ENCODE assay signal across 35 mouse cellular contexts in genomic region chr4:70109011-70109410, GRCm38 (mm10).
"Had no signal": no experiment of that assay in that cellular context is flagged by ENCODE, and none has a peak within 500 bp of the region (broad histone marks: within the 10 kb centered on the region; RNA-seq: fewer than 3 reads in every experiment).

No protein-coding gene starts in this region.

- H3K4me1 ChIP-seq: heart, embryonic 10.5 days; heart, embryonic 12.5 days; heart, embryonic 13.5 days; heart, embryonic 15.5 days; hindbrain, embryonic 10.5 days; hindbrain, embryonic 12.5 days; hindbrain, embryonic 13.5 days; hindbrain, embryonic 15.5 days; intestine, embryonic 15.5 days; kidney, embryonic 15.5 days had no signal

- H3K36me3 ChIP-seq: heart, embryonic 10.5 days; heart, embryonic 12.5 days; heart, embryonic 13.5 days; heart, embryonic 15.5 days; hindbrain, embryonic 10.5 days; hindbrain, embryonic 12.5 days; hindbrain, embryonic 13.5 days; hindbrain, embryonic 15.5 days; intestine, embryonic 15.5 days; kidney, embryonic 15.5 days had no signal

- H3K27me3 ChIP-seq: heart, embryonic 12.5 days; heart, embryonic 13.5 days; heart, embryonic 15.5 days; hindbrain, embryonic 12.5 days; hindbrain, embryonic 13.5 days; hindbrain, embryonic 15.5 days; intestine, embryonic 15.5 days; kidney, embryonic 15.5 days had no signal

- H3K4me2 ChIP-seq: heart, embryonic 11.5 days; heart, embryonic 12.5 days; heart, embryonic 13.5 days; heart, embryonic 15.5 days; hindbrain, embryonic 12.5 days; hindbrain, embryonic 13.5 days; hindbrain, embryonic 14.5 days; hindbrain, embryonic 15.5 days; intestine, embryonic 15.5 days; kidney, embryonic 15.5 days had no signal

- H3K27ac ChIP-seq: heart, adult 2 months; heart, embryonic 10.5 days; heart, embryonic 13.5 days; heart, embryonic 15.5 days; hindbrain, embryonic 10.5 days; hindbrain, embryonic 12.5 days; hindbrain, embryonic 13.5 days; hindbrain, embryonic 14.5 days; hindbrain, embryonic 15.5 days; hindbrain, postnatal 0 days; intestine, embryonic 15.5 days; kidney, embryonic 15.5 days; layer of hippocampus, adult 2 months had no signal

- H3K4me3 ChIP-seq: heart, adult 2 months; heart, embryonic 10.5 days; heart, embryonic 12.5 days; heart, embryonic 13.5 days; heart, embryonic 15.5 days; hindbrain, embryonic 10.5 days; hindbrain, embryonic 12.5 days; hindbrain, embryonic 13.5 days; hindbrain, embryonic 15.5 days; intestine, embryonic 15.5 days; kidney, embryonic 15.5 days; layer of hippocampus, adult 2 months had no signal

- H3K9ac ChIP-seq: heart, embryonic 12.5 days; heart, embryonic 13.5 days; heart, embryonic 15.5 days; hindbrain, embryonic 12.5 days; hindbrain, embryonic 13.5 days; hindbrain, embryonic 14.5 days; hindbrain, embryonic 15.5 days; intestine, embryonic 15.5 days; kidney, embryonic 15.5 days had no signal

- ATAC-seq: hindbrain, embryonic 16.5 days; hindbrain, postnatal 0 days; inflammation-experienced regulatory T-cells, adult 6 months; intestine, embryonic 15.5 days; intestine, embryonic 16.5 days; intestine, postnatal 0 days had no signal

- H3K9me3 ChIP-seq: heart, embryonic 10.5 days; heart, embryonic 12.5 days; heart, embryonic 13.5 days; heart, embryonic 15.5 days; hindbrain, embryonic 10.5 days; hindbrain, embryonic 12.5 days; hindbrain, embryonic 13.5 days; hindbrain, embryonic 15.5 days; intestine, embryonic 15.5 days; kidney, embryonic 15.5 days had no signal

- DNase-seq: heart, adult 2 months; heart, postnatal 10 days; heart, postnatal 14 days; heart, postnatal 36 days; heart, postnatal 4 days; kidney, adult 11 months; kidney, adult 18-20 months; kidney, adult 2 months; kidney, adult 8-10 months; kidney, adult 9 months; kidney, postnatal 10 days; kidney, postnatal 14 days; kidney, postnatal 25 days; kidney, postnatal 36 days; kidney, postnatal 4 days; layer of hippocampus, adult 9-11 months; layer of hippocampus, postnatal 36 days had no signal
